Mouse (Mus musculus) left cerebral cortex, postnatal 10 days (tissue): ENCODE measurements around the gene Nectin1. TPM values are rescaled to one million over a fixed set of nuclear protein-coding genes. Genes with fewer than 3 reads are reported as not detected.
A peak's percentile ranks its signal among the peaks of the same experiment; 100 is the strongest.

ENCODE experiments used
- DNase-seq, 2 experiments: peaks; one replicate each; pipeline ENCODE4 v3.0.0; 2021 to 2022; ENCODE audit warnings: low spot score in 2 of 2, mixed read lengths in 1 of 2; ENCODE audit errors: extremely low spot score in 1 of 2
- intact Hi-C: fragments of 180-260 bp; cut with DNase I; formaldehyde crosslinking; loops from one replicate; pipeline ENCODE4 v1.15.1; 2025
- total RNA-seq, 2 experiments: library from RNA; stranded (reverse); gene quantifications; 2 replicates each; pipeline ENCODE4 v1.2.3; 2021

The Nectin1 gene
- total RNA-seq, 2 experiments from 2014 or later: 99.6 to 104 TPM

GRCm38 (mm10) chr9:43783959-43784358 is 40.2 kb downstream of the Nectin1 start:
- intact Hi-C loops: no loop called here
- no peak for DNase-seq

GRCm38 (mm10) chr9:43784841-43785240 is 41.1 kb downstream of the Nectin1 start:
- intact Hi-C loops: no loop called here

GRCm38 (mm10) chr9:43787591-43787990 is 43.8 kb downstream of the Nectin1 start:
- intact Hi-C loops: no loop called here

More at GRCm38 (mm10) chr9:43784841-43785240, 41.1 kb downstream of the Nectin1 start:
- DNase-seq: no peak

GRCm38 (mm10) chr9:43792681-43793080 is 48.9 kb downstream of the Nectin1 start:
- no peak for DNase-seq
- intact Hi-C loops: no loop called here

More at GRCm38 (mm10) chr9:43787591-43787990, 43.8 kb downstream of the Nectin1 start:
- DNase-seq: no peak

GRCm38 (mm10) chr9:43793411-43793810 is 49.6 kb downstream of the Nectin1 start:
- intact Hi-C loops: no loop called here
- no peak for DNase-seq

GRCm38 (mm10) chr9:43796031-43796430 is 52.2 kb downstream of the Nectin1 start:
- intact Hi-C loops: no loop called here
- no peak for DNase-seq

- DNase-seq: peak in 1 of 2 experiments; percentile 55
- intact Hi-C loops: no loop called here
These were observed 53.3 kb downstream of the Nectin1 start for GRCm38 (mm10) chr9:43796841-43797740.

GRCm38 (mm10) chr9:43797746-43798145 is 54.0 kb downstream of the Nectin1 start:
- no peak for DNase-seq
- intact Hi-C loops: no loop called here

- intact Hi-C loops: loop anchor here (10.0 kb wide), 1 partner anchor 456 kb away; no protein-coding TSS in a partner anchor
These were observed 56.7 kb downstream of the Nectin1 start for GRCm38 (mm10) chr9:43800525-43800924.

GRCm38 (mm10) chr9:43801911-43802310 is 58.1 kb downstream of the Nectin1 start:
- intact Hi-C loops: loop anchor here (10.0 kb wide), 1 partner anchor 457 kb away; no protein-coding TSS in a partner anchor
- peak; percentile 22 to 75 for DNase-seq

More at GRCm38 (mm10) chr9:43800525-43800924, 56.7 kb downstream of the Nectin1 start:
- no peak for DNase-seq

- no peak for DNase-seq
These were observed 63.8 kb downstream of the Nectin1 start for GRCm38 (mm10) chr9:43807565-43807964.

GRCm38 (mm10) chr9:43808099-43808498 is 64.3 kb downstream of the Nectin1 start:
- DNase-seq: no peak
- intact Hi-C loops: loop anchor here (10.0 kb wide), 1 partner anchor 463 kb away; no protein-coding TSS in a partner anchor

More at GRCm38 (mm10) chr9:43807565-43807964, 63.8 kb downstream of the Nectin1 start:
- intact Hi-C loops: loop anchor here (10.0 kb wide), 1 partner anchor 463 kb away; no protein-coding TSS in a partner anchor

GRCm38 (mm10) chr9:43808546-43808945 is 64.8 kb downstream of the Nectin1 start:
- DNase-seq: no peak
- intact Hi-C loops: loop anchor here (10.0 kb wide), 1 partner anchor 464 kb away; no protein-coding TSS in a partner anchor

- intact Hi-C loops: no loop called here
- no peak for DNase-seq
These were observed 69.4 kb downstream of the Nectin1 start for GRCm38 (mm10) chr9:43813156-43813555.

GRCm38 (mm10) chr9:43822206-43822605 is 78.4 kb downstream of the Nectin1 start:
- intact Hi-C loops: no loop called here
- DNase-seq: no peak

- no peak for DNase-seq
- intact Hi-C loops: no loop called here
These were observed 81.4 kb downstream of the Nectin1 start for GRCm38 (mm10) chr9:43825178-43825577.

- DNase-seq: no peak
- intact Hi-C loops: no loop called here
These were observed 82.9 kb downstream of the Nectin1 start for GRCm38 (mm10) chr9:43826558-43827253.

- intact Hi-C loops: no loop called here
- DNase-seq: peak in 1 of 2 experiments; percentile 55
These were observed 83.8 kb downstream of the Nectin1 start for GRCm38 (mm10) chr9:43827593-43827992.

GRCm38 (mm10) chr9:43828960-43829359 is 85.2 kb downstream of the Nectin1 start:
- intact Hi-C loops: no loop called here
- no peak for DNase-seq
